Mouse (Mus musculus) ES-E14 (cell line): ENCODE data around the gene Apba2. TPM values are rescaled to one million over a fixed set of nuclear protein-coding genes. Genes with fewer than 3 reads are reported as not detected.

Experiments used
- DNase-seq: peaks from one replicate; pipeline ENCODE4 v3.0.0-alpha.2; 2013; ENCODE audit warnings: low read depth, low spot score
- H3K27ac ChIP-seq: 2 replicates; pipeline ENCODE4 v1.5.1; 2012; ENCODE audit warnings: low read depth, mild to moderate bottlenecking, low read length, moderate library complexity, mixed read lengths; ENCODE audit not compliant: poor library complexity, insufficient read depth, severe bottlenecking
- H3K36me3 ChIP-seq: 2 replicates; pipeline ENCODE4 v1.6.1; 2012; ENCODE audit warnings: mild to moderate bottlenecking, low read length, moderate library complexity, mixed read lengths; ENCODE audit not compliant: control insufficient read depth, poor library complexity, insufficient read depth, severe bottlenecking
- H3K4me1 ChIP-seq, 2 experiments: fragments of 150-350 bp in 1 of 2; sonication (generic) in 1 of 2; 2 replicates each; pipeline ENCODE4 v1.6.1; 2012; ENCODE audit warnings: low read length in 2 of 2, mild to moderate bottlenecking in 1 of 2, mixed read lengths in 1 of 2; ENCODE audit not compliant: control insufficient read depth in 2 of 2, insufficient read depth in 2 of 2, poor library complexity in 1 of 2
- H3K4me3 ChIP-seq, 2 experiments: fragments of 150-350 bp in 1 of 2; sonication (generic) in 1 of 2; 2 replicates each; pipeline ENCODE4 v1.5.1; 2012; ENCODE audit warnings: low read length in 2 of 2, low read depth in 1 of 2, mild to moderate bottlenecking in 1 of 2, mixed read lengths in 1 of 2; ENCODE audit not compliant: insufficient read depth in 1 of 2, poor library complexity in 1 of 2, severe bottlenecking in 1 of 2
- H3K9ac ChIP-seq: 2 replicates; pipeline ENCODE4 v1.6.1; 2012; ENCODE audit warnings: low read depth, mild to moderate bottlenecking, low read length, mixed read lengths; ENCODE audit not compliant: poor library complexity, insufficient read depth, severe bottlenecking
- H3K9me3 ChIP-seq: fragments of 150-350 bp; sonication (generic); 2 replicates; pipeline ENCODE4 v1.6.1; 2012; ENCODE audit warnings: low read depth, mild to moderate bottlenecking, low read length; ENCODE audit not compliant: control insufficient read depth, insufficient read depth
- CHD2 ChIP-seq: IDR thresholded peaks from 2 replicates; pipeline ENCODE4 v1.6.1; 2014; ENCODE audit warnings: mild to moderate bottlenecking, low read depth, low read length, inconsistent platforms
- HCFC1 ChIP-seq: IDR thresholded peaks from 2 replicates; pipeline ENCODE4 v1.6.1; 2012; ENCODE audit warnings: low read length, inconsistent platforms, borderline replicate concordance; ENCODE audit not compliant: insufficient read depth
- MAFK ChIP-seq: IDR thresholded peaks from 2 replicates; pipeline ENCODE4 v1.6.1; 2014; ENCODE audit warnings: mild to moderate bottlenecking, low read depth, low read length, inconsistent platforms; ENCODE audit not compliant: insufficient read depth
- ZC3H11A ChIP-seq: IDR thresholded peaks from 2 replicates; pipeline ENCODE4 v1.6.1; 2012; ENCODE audit warnings: low read depth, mild to moderate bottlenecking, inconsistent platforms, low read length, borderline replicate concordance
- ZNF384 ChIP-seq: IDR thresholded peaks from 2 replicates; pipeline ENCODE4 v1.6.1; 2012; ENCODE audit warnings: low read depth, low read length, inconsistent platforms
- in situ Hi-C, 2 experiments: fragments of 600-800 bp; cut with MboI; formaldehyde crosslinking; loops; one replicate each; pipeline ENCODE4 v1.15.1; 2025; ENCODE audit warnings: low sequenced_read_pairs in 2 of 2, inconsistent platforms in 1 of 2; ENCODE audit not compliant: unreplicated experiment in 2 of 2
- total RNA-seq: library from RNA; depleted of rRNA; stranded (reverse); fragments of 300-350 nt; gene quantifications from 2 replicates; pipeline ENCODE4 v1.2.3, GENCODE M21; 2012

Apba2 gene
- total RNA-seq, 1 experiment: 1.7 TPM

DNA sequence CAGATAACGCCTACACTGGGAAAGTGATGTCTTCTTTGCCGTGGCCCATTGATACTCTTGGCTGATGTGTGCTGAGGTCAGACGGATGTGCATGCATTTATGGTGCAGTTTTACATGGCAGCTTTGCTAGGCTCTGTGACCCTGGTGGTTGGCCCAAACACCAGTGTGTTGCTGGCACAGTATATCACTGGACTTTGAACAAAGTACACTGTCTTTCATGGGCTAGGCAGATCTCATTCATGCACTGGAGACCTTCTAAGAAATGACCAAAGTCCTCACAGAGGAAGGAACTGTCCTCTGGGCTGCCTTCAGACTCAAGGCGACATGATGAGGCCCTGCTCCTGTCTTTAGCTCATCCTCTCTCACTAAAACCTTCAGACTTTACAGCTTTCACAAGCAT, 166.5 kb downstream of the Apba2 start:
- Histone ChIP-seq H3K4me1 (no peaks in the 10 kb centered on the region), H3K9me3 (no peaks in the 10 kb centered on the region), H3K36me3 (no peaks in the 10 kb centered on the region), H3K4me3 (no peak overlapping the region), H3K27ac (no peak overlapping the region), H3K9ac (no peak overlapping the region)
- TF ChIP-seq ZNF384 (no peak), MAFK (no peak), ZC3H11A (no peak), CHD2 (no peak), HCFC1 (no peak)
- in situ Hi-C loops: no loop called here
- DNase-seq: no peak

DNA sequence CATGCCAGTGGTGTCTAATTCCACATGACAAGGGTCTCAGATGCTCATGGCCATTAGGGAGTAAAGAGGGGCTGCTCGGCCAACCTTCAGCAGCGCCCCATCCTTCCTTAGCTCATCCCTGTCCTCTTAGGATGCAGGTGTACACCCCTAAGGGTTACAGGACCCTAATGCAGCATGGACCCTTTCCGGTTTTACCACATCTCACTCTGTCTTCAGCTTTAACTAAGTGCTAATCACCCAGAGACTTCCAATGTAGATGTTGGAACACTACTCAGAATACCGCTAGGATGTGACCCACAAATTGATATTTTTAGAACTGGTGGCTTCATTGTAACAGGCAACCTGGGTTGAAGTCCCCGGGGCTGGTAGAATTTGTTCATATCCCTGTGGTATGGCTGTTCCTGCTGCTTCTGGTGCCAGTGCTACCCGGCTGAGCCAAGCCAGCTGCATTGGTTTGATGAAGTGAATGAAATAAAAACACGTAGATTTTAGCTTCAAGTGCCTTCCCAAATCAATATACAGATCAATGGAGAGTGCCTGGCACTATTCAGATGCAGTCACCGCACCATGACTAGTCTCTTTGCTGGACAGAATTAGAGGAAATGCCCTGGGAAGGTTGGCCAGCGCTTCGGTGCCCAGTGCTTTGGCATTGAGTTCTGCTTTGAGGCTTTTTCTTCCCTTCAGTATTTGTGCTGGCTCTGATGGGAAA, 178.4 kb downstream of the Apba2 start:
- TF ChIP-seq HCFC1: no peak
- TF ChIP-seq CHD2: no peak
- TF ChIP-seq MAFK: no peak
- no peak for TF ChIP-seq ZNF384
- no peak for TF ChIP-seq ZC3H11A
- Histone ChIP-seq H3K27ac (no peak overlapping the region), H3K4me3 (no peak overlapping the region), H3K4me1 (no peaks in the 10 kb centered on the region), H3K36me3 (no peaks in the 10 kb centered on the region), H3K9ac (no peak overlapping the region), H3K9me3 (no peaks in the 10 kb centered on the region)
- in situ Hi-C loops: loop anchor here in 1 of 2 experiments (10.0 kb wide), 1 partner anchor 55 kb away; no protein-coding TSS in a partner anchor
- DNase-seq: no peak

DNA sequence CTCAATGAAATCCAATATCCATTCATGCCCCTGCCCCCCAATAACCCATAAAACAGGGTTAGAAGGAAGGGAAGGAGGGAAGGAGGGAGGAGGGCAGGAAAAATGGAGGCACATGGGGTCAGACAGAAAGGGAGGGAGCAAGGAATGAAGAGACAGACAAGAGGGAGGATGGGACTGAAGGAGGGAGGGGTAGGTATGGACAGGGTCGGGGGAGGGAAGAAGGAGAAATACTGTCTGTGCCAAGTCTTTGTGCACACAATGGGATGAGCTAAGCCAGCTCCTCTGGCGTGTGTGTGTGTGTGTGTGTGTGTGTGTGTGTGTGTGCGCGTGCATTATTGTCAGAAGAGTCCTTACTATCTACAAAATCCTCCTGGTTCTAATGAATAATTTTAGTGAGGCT, 183.4 kb downstream of the Apba2 start:
- Histone ChIP-seq H3K4me1 (no peaks in the 10 kb centered on the region), H3K9me3 (no peaks in the 10 kb centered on the region), H3K9ac (no peak overlapping the region), H3K27ac (no peak overlapping the region), H3K4me3 (no peak overlapping the region), H3K36me3 (no peaks in the 10 kb centered on the region)
- DNase-seq: no peak
- TF ChIP-seq CHD2: no peak
- TF ChIP-seq ZNF384: no peak
- TF ChIP-seq HCFC1: no peak
- TF ChIP-seq ZC3H11A: no peak
- no peak for TF ChIP-seq MAFK
- in situ Hi-C loops: no loop called here

GRCm38 (mm10) chr7:64688115-64688817, 186.8 kb downstream of the Apba2 start:
- in situ Hi-C loops: no loop called here
- no peaks in the 10 kb centered on the region for H3K9me3 ChIP-seq
- H3K27ac ChIP-seq: no peak overlapping the region
- H3K4me3 ChIP-seq: no peak overlapping the region
- TF ChIP-seq CHD2 (no peak), ZC3H11A (no peak), MAFK (no peak), ZNF384 (no peak), HCFC1 (no peak)
- H3K36me3 ChIP-seq: no peaks in the 10 kb centered on the region
- H3K9ac ChIP-seq: no peak overlapping the region
- no peaks in the 10 kb centered on the region for H3K4me1 ChIP-seq
- DNase-seq: no peak
